Mouse (Mus musculus) T-helper 1 cell (primary cell): ENCODE data around the gene Ehmt2.
"Not testable (repeated sequence)": the region's sequence is repeated elsewhere in the genome, so short reads cannot be mapped to it uniquely, and the experiment has no call there.

ENCODE experiments used
- in situ Hi-C: fragments of 300-600 bp; cut with MboI, MseI; formaldehyde crosslinking; loops from one replicate; pipeline ENCODE4 v1.15.1; 2025; ENCODE audit warnings: high pct_unique_total_duplicates

Ehmt2 gene

DNA sequence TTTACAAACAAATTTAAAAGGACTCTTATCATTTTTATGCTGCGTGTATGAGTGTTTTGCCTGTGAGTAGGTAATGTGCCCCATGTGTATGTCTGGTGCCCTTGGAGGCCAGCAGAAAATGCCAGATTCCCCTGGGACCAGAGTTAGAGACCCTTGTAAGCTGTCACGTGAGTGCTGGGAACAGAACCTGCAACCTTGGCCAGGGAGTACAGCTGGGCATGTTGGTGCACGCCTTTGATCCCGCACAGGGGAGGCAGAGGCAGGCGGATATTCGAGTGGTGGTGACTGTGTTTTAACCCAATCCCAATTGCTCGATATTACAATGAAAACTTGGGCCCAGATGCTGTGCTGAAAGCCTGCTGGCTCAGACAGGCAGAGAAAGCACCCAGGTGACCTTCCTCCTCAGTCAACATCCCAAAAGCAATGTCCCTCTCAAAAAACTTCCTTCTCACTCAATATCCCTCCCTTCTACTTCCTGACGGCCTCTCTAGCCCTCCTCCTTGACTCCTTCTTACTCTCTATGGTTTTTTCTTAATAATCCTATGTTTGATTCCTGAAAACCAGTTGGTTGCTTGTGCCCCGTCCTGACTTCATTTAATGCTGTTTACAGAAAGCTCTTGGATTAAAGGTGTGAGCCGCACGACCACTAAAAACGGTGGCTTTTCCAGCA, 8.1 kb upstream of the Ehmt2 start:
- in situ Hi-C loops: no loop called here

DNA sequence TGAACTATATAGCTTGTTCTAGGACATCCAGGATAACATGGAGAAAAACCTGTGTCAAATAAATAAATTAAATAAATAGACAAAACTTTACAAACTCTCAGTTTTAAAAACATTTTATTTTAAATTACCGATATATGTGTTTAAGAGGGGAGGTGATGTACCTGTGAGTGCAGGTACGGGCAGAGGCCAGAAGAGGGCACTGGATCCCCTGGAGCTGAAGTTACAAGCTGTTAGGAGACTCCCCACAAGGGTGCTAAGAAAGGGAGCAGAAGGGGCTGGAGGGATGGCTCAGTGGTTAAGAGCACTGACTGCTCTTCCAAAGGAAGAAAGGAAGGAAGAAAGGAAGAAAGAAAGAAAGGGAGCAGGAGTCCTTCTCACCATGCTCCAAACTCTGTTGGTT, 6.9 kb upstream of the Ehmt2 start:
- in situ Hi-C loops: no loop called here

DNA sequence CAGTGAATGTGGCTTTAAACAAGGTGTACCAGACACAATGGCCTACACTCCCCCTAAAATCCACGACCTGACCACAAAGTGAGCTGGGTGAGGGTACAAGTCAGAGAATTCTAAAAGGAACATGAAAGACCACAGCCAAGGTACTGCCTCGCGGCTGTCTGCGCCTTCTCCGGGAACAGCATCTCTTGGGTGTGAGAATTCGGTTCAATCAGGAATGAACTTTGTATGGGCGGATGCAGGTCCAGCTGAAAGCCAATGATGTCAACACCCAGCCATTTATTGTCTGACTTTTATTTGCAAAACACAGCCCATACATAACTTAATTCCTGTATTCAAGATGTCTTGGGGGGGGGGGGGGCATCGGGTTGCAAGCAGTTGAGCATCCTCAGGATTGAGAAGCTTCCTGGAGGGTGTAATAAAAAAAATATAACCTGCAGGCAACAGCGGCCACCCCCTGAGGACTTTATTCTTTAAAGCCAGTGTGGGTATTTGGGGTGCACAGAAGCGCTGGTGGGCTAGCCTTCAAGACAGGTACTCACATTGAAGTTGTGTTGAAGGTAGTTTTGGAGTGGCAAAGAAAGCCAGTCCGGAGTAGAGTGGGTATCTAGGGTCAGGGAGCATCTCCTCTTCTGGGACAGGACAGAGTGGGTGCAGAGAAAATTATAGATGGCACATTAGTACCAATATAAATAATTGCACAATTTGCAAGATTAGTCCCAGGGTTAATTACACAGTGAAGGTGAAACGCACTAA, 5.0 kb upstream of the Ehmt2 start:
- in situ Hi-C loops: no loop called here

DNA sequence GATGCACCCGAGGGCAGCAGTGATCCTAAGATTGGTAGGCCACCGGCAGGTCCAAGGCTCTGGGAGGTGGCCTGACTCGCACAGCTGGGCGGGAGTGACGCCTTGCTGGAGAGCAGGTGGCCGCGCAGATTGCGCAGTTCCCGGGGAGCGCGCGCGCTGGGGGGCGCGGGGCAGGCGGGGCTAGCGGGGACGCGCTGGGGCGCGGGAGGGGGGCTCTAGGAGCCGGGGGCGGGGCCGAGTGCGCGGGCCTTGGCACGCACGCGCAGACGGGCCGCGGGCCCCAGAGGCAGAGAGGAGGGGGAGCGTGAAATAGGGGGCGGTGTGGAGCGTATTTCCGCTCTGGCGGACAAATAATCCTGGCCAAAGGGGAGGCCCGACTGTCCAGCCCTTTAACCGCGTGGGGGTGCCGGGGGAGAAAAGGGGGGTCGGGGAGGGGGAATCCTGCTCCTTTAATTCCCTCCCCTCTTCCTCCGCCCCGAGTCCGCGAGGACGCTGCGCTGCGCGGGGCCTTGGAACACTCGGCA, 4.1 kb upstream of the Ehmt2 start:
- in situ Hi-C loops: no loop called here

DNA sequence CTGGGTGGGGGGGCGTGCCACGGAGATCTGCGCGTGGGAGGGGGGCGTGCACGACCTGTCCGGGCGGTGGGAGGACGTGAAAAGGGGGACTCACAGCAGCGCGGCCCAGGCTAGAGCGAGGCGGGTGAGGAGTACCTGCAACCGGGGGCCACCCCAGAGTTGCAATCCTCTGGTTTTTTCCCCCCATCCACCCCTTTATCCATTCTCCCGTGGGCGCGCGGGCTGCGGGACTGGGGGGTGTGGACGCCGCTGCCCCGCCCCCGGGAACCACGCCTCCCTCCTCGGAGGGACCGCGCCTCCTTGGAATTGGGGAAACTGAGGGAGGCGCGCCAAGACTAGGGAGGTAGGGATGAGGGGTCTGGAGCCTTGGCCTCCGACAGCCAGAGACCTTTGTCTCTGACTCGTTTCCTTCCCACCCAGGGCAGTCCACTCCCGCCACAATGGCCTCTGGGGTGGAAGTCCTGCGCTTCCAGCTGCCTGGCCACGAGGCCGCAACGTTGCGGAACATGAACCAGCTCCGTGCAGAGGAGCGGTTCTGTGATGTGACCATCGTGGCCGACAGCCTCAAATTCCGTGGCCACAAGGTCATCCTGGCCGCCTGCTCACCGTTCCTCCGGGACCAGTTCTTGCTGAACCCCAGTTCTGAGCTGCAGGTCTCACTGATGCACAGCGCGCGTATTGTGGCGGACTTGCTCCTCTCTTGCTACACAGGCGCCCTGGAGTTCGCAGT, 3.3 kb upstream of the Ehmt2 start:
- in situ Hi-C loops: no loop called here

DNA sequence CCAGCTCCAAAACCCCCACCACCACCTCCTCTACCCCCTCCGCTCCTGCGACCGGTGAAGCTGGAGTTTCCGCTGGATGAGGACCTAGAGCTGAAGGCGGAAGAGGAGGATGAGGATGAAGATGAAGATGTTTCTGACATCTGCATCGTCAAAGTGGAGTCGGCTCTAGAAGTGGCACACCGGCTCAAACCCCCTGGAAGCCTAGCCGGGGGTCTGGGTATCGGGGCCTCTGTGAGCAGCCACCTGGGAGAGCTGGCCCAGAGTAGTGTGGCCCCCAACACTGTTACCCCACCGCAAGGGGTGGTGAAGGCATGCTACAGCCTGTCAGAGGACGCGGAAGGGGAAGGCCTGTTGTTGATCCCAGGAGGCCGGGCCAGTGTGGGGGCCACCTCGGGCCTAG, 2.5 kb upstream of the Ehmt2 start:
- in situ Hi-C loops: no loop called here

DNA sequence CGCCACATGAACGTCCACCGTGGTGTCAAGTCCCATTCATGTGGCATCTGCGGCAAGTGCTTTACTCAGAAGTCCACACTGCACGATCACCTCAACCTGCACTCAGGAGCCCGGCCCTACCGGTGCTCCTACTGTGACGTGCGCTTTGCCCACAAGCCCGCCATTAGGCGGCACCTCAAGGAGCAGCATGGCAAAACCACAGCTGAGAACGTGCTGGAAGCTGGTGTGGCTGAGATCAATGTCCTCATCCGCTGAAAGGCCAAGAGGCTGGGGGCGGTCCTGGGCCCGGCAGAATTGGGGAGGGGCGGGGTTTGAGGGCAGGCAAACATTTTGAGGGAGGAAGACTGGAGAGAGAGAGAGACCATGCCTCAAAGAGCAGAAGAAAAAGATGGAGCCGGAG, 1.9 kb upstream of the Ehmt2 start:
- in situ Hi-C loops: no loop called here

DNA sequence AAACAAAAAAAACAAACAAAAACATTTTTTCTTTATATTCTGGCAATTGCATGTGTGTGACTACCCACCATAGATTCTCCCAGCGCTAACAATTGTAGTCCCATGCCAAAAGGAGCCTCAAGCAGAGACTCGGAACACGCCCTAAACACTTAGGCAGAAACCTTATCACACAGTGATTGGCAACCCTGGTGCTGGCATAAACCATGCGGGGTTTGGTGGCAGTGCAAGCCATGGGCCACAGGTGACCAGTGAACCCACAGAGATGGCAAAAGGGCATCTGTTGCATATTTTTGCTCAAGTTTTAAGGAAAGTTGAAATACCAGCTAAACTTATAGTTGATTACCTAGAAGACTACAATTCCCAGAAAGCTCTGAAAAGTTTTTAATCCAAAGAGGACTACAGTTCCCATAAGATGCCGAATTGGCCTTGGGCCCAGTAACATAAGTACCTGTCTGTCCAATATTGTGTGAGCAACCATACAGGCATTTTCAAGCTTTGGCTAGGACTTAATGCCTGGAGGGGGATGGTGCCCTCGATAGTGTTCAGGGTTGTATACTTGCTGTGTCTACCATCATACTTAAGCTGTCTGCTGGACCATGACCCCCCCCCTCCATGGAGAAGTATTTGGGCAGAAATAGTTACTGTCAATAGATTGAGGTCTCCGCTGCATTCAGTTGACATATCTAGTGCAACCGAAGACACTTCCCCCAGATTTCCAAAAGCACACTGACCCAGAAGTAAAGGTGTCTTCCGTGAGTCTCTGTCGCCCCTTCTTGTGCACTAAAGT, 703 bp upstream of the Ehmt2 start:
- in situ Hi-C loops: no loop called here

DNA sequence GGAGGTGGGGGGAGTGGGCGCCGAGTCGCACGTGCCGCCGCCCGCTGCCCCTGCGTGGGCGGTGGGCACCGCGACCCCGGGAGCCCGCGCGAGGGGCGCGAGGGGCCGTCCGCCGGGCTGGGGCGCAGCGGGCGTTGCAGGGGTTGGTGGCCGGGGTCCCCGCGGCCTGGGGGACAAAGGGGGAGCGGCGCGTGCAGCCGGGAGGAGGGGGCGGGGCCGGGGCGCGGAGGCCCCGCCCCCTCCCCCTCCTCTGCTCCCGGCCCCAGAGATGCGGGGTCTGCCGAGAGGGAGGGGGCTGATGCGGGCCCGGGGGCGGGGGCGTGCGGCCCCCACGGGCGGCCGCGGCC, 410 bp downstream of the Ehmt2 start:
- in situ Hi-C loops: no loop called here

DNA sequence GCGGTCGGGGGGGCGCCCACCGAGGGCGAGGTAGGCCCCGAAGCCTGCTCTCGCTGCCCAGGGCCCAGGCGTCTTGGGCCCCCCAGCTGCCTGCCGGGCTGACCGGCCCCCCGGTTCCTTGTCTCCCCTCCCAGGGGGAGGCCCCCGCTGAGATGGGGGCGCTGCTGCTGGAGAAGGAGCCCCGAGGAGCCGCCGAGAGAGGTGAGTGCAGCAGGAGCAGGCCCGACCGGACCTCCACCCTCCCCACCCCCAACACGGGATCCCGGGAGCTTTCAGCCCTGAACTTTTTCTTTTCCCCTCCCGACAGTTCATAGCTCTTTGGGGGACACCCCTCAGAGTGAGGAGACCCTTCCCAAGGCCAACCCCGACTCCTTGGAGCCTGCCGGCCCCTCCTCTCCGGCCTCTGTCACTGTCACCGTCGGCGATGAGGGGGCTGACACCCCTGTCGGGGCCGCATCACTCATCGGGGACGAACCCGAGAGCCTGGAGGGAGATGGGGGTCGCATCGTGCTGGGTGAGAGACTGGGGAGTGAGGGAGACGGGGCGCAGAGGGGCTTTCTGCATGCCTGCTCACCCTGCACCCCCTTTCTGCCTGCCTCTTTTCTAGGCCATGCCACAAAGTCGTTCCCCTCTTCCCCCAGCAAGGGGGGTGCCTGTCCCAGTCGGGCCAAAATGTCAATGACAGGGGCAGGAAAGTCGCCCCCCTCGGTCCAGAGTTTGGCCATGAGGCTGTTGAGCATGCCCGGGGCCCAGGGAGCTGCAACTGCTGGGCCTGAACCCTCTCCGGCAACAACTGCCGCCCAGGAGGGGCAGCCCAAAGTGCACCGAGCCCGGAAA, 1.0 kb downstream of the Ehmt2 start:
- in situ Hi-C loops: no loop called here

DNA sequence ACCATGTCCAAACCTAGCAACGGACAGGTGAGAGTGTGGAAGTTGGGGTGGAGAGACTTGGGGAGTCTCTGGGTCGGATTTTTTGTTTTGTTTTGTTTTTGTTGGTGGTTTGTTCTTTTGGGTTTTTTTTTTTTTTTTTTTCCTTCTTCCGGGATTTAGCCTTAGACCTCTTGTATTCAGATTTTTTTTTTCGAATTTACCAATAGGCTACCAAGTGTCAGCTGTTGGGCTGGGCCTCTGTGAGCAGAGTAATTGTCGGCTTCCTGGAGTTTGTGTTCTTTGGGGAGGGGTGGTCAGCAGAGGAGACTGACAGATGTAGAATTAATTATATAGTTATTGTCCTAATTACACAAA, 1.6 kb downstream of the Ehmt2 start:
- in situ Hi-C loops: no loop called here

DNA sequence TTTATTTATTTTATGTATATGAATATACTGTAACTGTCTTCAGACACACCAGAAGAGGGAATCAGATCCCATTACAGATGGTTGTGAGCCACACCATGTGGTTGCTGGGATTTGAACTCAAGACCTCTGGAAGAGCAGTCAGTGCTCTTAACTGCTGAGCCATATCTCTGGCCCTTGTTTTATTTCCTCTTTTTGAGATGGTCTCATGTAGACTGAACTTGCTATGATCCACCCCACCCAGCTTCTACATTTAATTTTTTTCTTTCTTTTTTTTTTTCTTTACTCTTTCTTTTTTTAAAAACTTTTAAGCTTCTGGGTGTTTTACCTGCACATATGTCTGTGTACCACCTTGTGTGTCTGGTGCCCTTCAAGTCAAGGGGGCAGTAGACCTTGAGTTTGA, 2.6 kb downstream of the Ehmt2 start:
- in situ Hi-C loops: not testable (repeated sequence)

DNA sequence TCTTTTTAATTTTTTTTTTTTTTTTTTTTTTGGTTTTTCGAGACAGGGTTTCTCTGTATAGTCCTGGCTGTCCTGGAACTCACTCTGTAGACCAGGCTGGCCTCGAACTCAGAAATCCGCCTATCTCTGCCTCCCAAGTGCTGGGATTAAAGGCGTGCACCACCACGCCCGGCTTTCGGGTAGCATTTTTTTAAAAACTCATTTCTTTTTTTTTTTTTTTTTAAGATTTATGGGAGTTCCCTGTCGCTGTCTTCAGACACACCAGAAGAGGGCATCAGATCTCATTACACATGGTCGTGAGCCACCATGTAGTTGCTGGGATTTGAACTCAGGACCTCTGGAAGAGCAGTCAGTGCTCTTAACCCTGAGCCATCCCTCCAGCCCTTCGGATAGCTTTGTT, 3.7 kb downstream of the Ehmt2 start:
- in situ Hi-C loops: not testable (repeated sequence)

DNA sequence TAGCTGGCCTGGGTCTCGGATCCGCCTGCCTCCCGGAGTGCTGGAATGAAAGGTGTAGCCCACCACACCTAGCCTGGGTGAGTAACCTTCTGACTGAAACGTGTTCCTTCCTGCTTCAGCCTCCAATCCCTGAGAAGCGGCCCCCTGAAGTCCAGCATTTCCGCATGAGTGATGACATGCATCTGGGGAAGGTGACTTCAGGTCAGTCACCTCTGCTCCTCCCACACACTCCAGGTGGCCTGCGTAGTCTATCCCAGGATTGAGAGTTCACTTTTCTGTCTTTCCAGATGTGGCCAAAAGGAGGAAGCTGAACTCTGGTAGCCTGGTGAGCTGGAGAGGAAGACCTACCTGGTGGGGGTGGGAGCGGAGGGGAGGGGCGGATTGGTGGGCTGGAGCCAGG, 4.6 kb downstream of the Ehmt2 start:
- in situ Hi-C loops: no loop called here

DNA sequence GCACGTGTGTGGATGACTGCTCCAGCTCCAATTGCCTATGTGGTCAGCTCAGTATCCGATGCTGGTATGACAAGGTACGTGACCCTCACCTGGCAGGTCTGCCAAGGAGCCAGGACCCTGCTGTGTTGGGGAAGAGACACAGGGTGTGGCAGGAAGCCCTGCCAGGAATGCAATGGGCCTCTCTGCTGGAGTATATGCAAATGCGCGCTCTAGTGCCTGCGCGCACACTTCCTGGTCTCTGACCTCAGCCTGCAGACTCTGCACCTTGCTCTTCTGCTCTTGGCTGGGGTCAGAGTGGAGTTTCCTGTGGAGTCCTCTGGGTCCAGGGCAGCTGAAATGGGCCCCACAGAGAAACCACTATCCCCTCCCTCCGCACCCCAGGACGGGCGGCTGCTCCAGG, 12.7 kb downstream of the Ehmt2 start:
- in situ Hi-C loops: loop anchor here (10.0 kb wide), 1 partner anchor 56 kb away; the partner anchor contains the start of genes Nelfe and Skiv2l

DNA sequence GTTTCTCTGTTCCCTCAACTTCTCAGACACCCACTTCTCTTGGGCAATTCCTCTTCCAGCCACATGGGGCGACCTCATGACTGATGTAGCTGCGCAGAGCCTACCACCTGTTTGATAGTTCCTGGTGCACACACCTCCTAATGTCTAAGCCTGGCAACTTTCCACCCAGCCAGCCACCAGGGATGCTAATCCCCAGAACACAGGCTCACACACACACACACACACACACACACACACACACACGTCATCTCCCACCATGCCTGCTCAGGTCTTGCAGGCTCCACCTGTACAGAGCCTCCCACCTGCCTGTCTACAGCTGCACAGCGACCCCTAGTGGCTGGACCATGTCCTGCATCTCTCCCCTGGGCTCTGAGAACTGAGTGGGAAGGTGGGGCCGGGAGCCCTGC, 13.7 kb downstream of the Ehmt2 start:
- in situ Hi-C loops: loop anchor here (10.0 kb wide), 1 partner anchor 57 kb away; the partner anchor contains the start of genes Nelfe and Skiv2l

DNA sequence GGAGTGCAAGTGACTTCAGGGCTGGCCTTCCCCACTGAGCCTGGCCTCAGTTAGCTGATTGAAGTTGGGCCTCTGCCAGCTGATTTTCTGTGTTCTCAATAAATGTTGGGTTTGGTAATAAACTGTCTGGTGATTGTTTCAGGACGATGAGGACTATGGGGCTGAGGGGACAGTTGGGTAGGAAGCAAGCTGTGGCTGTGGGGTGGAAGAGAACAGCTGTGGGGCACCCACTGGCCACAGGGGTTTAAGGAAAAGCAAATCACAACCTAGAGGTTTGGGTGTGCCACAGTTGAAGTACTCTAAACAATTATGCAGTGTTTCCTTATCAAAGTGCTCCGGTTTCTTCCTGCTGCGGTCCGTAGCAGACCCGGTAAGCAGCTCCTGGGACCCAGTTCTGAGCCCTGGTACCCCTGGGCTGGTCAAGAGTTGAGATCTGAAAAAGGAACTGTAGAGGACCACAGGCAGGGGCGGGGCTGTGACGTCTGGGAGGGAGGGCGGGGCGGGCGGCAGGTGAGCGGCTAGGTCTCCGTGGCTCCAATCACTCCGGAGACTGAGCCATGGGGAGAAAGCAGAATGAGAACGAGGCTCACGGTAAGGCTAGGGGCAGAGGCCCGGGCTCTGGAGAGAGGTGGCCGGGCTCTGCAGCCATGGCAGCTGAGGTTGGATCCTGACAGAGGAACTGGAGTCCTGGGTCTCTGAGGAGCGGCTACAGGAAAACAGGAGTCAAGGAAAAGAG, 15.8 kb downstream of the Ehmt2 start, which contains the start of gene Slc44a4:
Gene Slc44a4, plus strand, starts transcription at position 537 of the 736 bp plus-strand sequence.
- in situ Hi-C loops: loop anchor here (10.0 kb wide), 1 partner anchor 59 kb away; the partner anchor contains the start of genes Nelfe and Skiv2l

DNA sequence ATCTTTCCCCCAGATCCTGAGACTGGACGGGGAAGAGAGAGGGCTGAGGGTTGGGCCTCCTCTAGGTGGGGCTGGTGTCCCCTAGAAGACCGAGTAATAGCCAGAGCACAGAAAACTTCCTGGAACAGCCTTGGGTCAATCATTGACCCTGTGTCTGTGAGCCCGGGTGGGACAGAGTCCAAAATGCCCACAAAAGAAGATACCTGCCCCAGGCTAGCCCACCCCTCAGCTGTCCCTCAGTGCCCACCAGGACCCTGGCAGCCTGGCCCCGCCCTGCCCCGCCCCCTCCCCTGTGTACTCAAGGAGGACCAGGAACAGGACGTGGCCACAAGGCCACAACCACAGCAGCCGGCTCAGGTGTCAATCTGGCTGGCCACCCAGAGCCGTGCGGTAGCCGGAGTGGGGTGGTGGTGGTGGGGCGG, 17.2 kb downstream of the Ehmt2 start:
- in situ Hi-C loops: loop anchor here (10.0 kb wide), 1 partner anchor 61 kb away; the partner anchor contains the start of genes Nelfe and Skiv2l

DNA sequence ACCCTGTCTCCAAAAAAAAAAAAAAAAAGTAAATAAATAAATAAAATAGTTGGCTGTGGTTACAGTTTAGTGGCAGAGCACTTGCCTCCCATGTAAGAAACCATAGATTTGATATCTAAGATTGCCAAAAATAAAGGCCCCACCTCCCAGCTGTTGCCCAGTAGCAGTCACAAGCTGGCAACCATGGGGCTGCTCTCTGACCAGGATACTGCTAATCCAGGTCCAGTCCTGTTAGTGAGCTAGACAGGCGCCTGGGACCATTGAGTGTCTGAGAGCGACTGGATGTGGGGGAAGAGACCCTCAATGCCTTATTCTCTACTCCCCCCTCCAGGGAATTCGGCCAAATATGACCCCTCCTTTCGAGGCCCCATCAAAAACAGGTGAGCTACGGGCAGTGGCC, 18.0 kb downstream of the Ehmt2 start:
- in situ Hi-C loops: loop anchor here (10.0 kb wide), 1 partner anchor 62 kb away; the partner anchor contains the start of genes Nelfe and Skiv2l

DNA sequence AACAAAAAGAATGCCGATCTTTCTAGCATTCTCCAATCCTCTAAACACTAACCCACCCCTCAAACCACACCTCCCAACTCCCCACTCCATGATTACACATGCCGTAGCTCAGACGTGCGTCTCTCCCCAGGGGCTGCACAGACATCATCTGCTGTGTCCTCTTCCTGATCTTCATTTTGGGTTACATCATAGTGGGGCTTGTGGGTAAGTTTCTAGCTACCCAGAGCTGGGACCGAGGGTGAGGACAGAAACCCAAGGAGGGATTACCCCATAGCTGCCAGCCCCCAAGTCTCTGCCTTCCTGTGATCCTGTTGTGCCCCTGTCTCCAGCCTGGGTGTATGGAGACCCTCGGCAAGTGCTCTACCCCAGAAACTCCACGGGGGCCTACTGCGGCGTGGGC, 18.9 kb downstream of the Ehmt2 start:
- in situ Hi-C loops: loop anchor here (10.0 kb wide), 1 partner anchor 62 kb away; the partner anchor contains the start of genes Nelfe and Skiv2l
